Comparison of ENCODE assay signal across 23 mouse cellular contexts in the genomic region with DNA sequence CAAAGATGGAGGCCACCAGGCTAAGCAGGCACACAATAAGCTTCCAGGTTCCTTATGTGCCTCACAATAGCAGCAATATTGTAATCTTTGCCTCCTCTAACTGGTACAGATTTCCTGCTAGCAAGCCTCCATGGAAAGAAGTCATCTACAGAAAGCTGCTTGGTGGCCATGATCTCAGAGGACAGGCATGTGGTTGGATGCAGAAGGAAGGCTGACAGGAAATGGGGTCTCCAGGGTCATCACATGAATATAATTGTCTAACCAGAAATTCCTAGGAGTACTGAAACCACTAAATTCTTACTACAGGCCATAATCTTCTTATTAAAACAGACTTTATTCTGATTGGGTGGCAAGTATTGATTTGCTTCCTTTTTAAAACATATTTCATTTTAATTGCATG. TPM values are rescaled to one million over a fixed set of nuclear protein-coding genes. Genes with fewer than 3 reads are reported as not detected.
DNase-seq lines count a peak whose midpoint lies in the region; ATAC-seq and TF ChIP-seq lines count a peak whose summit lies in the region.
"Had no signal": no experiment of that assay in that cellular context is flagged by ENCODE, and none has a peak within 500 bp of the region (broad histone marks: within the 10 kb centered on the region; RNA-seq: fewer than 3 reads in every experiment).

No protein-coding gene starts in this region.

- ATAC-seq in hindbrain, embryonic 14.5 days (ENCODE audit: low FRiP score), result no peak
- ATAC-seq: CD4-positive, CD25-positive, alpha-beta regulatory T cell, adult 4 months; forebrain, embryonic 15.5 days; hindbrain, embryonic 16.5 days; inflammation-experienced regulatory T-cells, adult 6 months had no signal

- peak; percentile 54 for DNase-seq in kidney, adult 2 months
- no peak for DNase-seq in kidney, adult 18-20 months
- peak; percentile 53 for DNase-seq in kidney, postnatal 10 days
- DNase-seq in kidney, adult 8-10 months, result no peak
- DNase-seq in Muller cell, postnatal 12 days (ENCODE audit: inconsistent ontology term), result peak; percentile 36
- DNase-seq in kidney, postnatal 4 days, result peak; percentile 10 to 40
- no peak for DNase-seq in hindbrain, embryonic 14.5 days (ENCODE audit: low spot score)
- no peak for DNase-seq in adrenal gland, postnatal 14 days
- DNase-seq: adrenal gland, adult 8-10 months; B cell, adult 2 months; cerebellum, adult 11 months; cerebellum, adult 8-10 months; cerebellum, postnatal 25 days; gastrocnemius, postnatal 36 days; heart, adult 18-20 months; heart, postnatal 36 days had no signal

- H3K4me1 ChIP-seq in kidney, adult 2 months (ENCODE audit: control insufficient read depth, insufficient read depth, low read length), result peaks cover 7% of the 10 kb centered on the region; the same call in 1 of the 2 replicates
- no peaks in the 10 kb centered on the region for H3K4me1 ChIP-seq in hindbrain, embryonic 14.5 days (replicated peaks; ENCODE audit: control insufficient read depth, insufficient read depth, low read length)
- H3K4me1 ChIP-seq: embryonic facial prominence, embryonic 12.5 days; forebrain, embryonic 15.5 days; heart, embryonic 10.5 days had no signal

- H3K4me3 ChIP-seq in kidney, adult 2 months (ENCODE audit: insufficient read depth, low read depth, low read length), result no peak overlapping the region
- H3K4me3 ChIP-seq in hindbrain, embryonic 14.5 days (replicated peaks; ENCODE audit: low read length), result no peak overlapping the region
- H3K4me3 ChIP-seq: embryonic facial prominence, embryonic 12.5 days; forebrain, embryonic 15.5 days; heart, embryonic 10.5 days had no signal

- TF ChIP-seq CTCF in kidney, adult 2 months (conservative IDR thresholded peaks at IDR 0.05; ENCODE audit: insufficient read depth, insufficient read length, low read depth, low read length), result no peak

- H3K36me3 ChIP-seq in kidney, adult 2 months (ENCODE audit: control insufficient read depth, insufficient read depth, low read length), result no peaks in the 10 kb centered on the region
- H3K36me3 ChIP-seq in hindbrain, embryonic 14.5 days (replicated peaks; ENCODE audit: control insufficient read depth, insufficient read depth), result no peaks in the 10 kb centered on the region
- H3K36me3 ChIP-seq: embryonic facial prominence, embryonic 12.5 days; forebrain, embryonic 15.5 days; G1E; heart, embryonic 10.5 days had no signal

- H3K27me3 ChIP-seq in kidney, adult 2 months (replicated peaks; ENCODE audit: control insufficient read depth, insufficient read depth, low read length), result no peaks in the 10 kb centered on the region
- H3K27me3 ChIP-seq in hindbrain, embryonic 14.5 days (ENCODE audit: control insufficient read depth, insufficient read depth, low read length), result no peaks in the 10 kb centered on the region
- H3K27me3 ChIP-seq: embryonic facial prominence, embryonic 12.5 days; forebrain, embryonic 15.5 days had no signal

- H3K27ac ChIP-seq in kidney, adult 2 months (ENCODE audit: insufficient read depth, low read depth, low read length), result no peak overlapping the region
- H3K27ac ChIP-seq in hindbrain, embryonic 14.5 days, result no peak overlapping the region
- H3K27ac ChIP-seq: embryonic facial prominence, embryonic 12.5 days; forebrain, embryonic 15.5 days; heart, embryonic 10.5 days had no signal

- H3K9ac ChIP-seq in hindbrain, embryonic 14.5 days, result no peak overlapping the region
- H3K9ac ChIP-seq: embryonic facial prominence, embryonic 12.5 days; forebrain, embryonic 15.5 days had no signal

- no peaks in the 10 kb centered on the region for H3K9me3 ChIP-seq in hindbrain, embryonic 14.5 days (ENCODE audit: control insufficient read depth, low read length)
- H3K9me3 ChIP-seq: embryonic facial prominence, embryonic 12.5 days; forebrain, embryonic 15.5 days; G1E; heart, embryonic 10.5 days had no signal

- no peak for TF ChIP-seq POLR2A in kidney, adult 2 months (IDR thresholded peaks at IDR 0.05; ENCODE audit: low read depth, low read length)

- H3K4me2 ChIP-seq in hindbrain, embryonic 14.5 days (replicated peaks), result no peak overlapping the region
- H3K4me2 ChIP-seq: embryonic facial prominence, embryonic 12.5 days; forebrain, embryonic 15.5 days had no signal

RNA-seq across cellular contexts. Expression of gene Nlk, which starts 8.9 kb away (rescaled TPM):
- polyA plus RNA-seq in kidney, adult 2 months (2012; rRNA removed), result 11.7 and 12.1 TPM in 2 replicates
- polyA plus RNA-seq in hindbrain, embryonic 14.5 days (2014; fragmentation: Nextera tagmentation; extraction: Ambion mirVana), result 27.4 and 29.3 TPM in 2 replicates
- 51.7 and 53.0 TPM in 2 replicates for total RNA-seq in adrenal gland, postnatal 14 days (2021)

RNA-seq across cellular contexts. Expression of gene Ccnq, which starts 45.5 kb away (rescaled TPM):
- polyA plus RNA-seq in kidney, adult 2 months (2012; rRNA removed), result 56.9 and 60.1 TPM in 2 replicates
- polyA plus RNA-seq in hindbrain, embryonic 14.5 days (2014; fragmentation: Nextera tagmentation; extraction: Ambion mirVana), result 31.8 and 32.0 TPM in 2 replicates
- total RNA-seq in adrenal gland, postnatal 14 days (2021), result 34.1 and 35.6 TPM in 2 replicates

Comparison
In these comparisons a context has a peak if more than half of its experiments do, and no peak if none do; other contexts are left out.
1. DNase-seq: peak in kidney, adult 2 months (single experiment), kidney, postnatal 10 days (single experiment), Muller cell, postnatal 12 days (single experiment) and kidney, postnatal 4 days (2 of 2); none in kidney, adult 18-20 months (single experiment), kidney, adult 8-10 months (0 of 2), hindbrain, embryonic 14.5 days (single experiment) and adrenal gland, postnatal 14 days (single experiment).